Mouse (Mus musculus): ENCODE measurements around the gene Gm3880.
A peak's percentile ranks its signal among the peaks of the same experiment; 100 is the strongest.
"Not testable (repeated sequence)": the region's sequence is repeated elsewhere in the genome, so short reads cannot be mapped to it uniquely, and the experiment has no call there.

Gene Gm3880

DNA sequence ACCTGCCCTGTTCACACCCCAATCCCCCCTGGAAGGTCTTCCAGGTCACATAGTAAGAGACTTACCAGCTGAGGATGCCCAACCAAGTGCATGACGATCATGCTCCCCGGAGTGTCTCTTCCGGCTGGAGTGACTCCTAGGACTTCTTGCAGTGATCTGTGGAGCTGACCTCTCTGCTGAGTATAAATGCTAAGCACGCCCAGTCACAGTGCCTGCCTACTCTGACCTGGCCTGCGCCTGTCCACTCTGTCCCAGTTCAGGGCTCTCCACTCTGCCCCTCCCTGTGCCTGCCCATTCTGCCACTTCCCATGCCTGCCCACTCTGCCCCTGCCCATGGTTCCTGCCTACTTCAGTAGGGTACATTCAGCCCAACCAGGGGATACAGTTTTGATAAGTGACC lies at the start of gene Gm3880:
Gene Gm3880 (minus strand): TSS at position 101 of the 400 bp plus-strand sequence.
- not testable (repeated sequence) for DNase-seq

DNA sequence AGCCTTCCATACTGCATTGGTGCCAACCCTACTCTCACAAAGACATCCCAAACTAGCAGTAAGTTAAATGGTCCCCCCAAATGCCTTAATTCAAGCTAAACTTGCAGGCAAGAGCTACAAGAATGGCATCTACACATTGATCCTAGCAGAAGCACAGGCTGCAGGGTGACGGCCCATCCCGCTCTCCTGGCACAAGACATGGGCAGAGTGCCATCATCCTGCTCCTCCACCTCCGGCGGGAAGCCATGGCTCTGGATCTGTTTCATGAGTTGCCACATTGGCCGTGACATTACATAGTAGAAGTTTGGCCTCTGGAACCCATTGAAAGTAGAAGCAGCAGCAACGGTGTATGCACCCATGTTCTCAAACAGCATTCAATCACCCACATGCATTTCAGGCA lies 37.5 kb upstream of the Gm3880 start:
- peak in 1 of 2 experiments; percentile 22 for DNase-seq

DNA sequence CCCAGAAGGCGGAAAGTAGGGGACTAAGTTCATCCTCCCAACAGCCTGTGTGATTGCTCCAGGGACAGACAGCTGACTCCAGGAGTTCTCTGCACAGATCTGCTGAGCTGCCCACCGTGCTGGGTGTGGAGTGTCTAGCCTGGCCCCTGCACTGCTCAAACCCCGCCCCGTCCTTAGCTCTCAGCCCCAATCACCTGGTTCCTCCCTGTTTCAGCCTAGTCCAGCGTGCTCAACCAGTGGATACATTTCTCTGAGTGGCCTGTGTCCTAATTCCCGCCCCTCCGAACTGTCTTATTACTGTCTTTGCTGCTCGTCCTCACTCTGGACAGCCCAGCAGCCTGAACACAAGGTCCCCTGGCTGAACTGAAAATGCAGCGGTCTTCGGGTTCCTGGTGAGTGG lies 20.8 kb upstream of the Gm3880 start, which contains the start of the genes Gm9112 and Dmrtc1b:
Gene Gm9112 (minus strand): TSS at position 101 of the 400 bp plus-strand sequence.
Gene Dmrtc1b (plus strand): TSS at position 331 of the 400 bp plus-strand sequence.
- not testable (repeated sequence) for DNase-seq

GRCm38 (mm10) chrX:102700636-102701035 lies 13.9 kb upstream of the Gm3880 start:
- not testable (repeated sequence) for DNase-seq

DNA sequence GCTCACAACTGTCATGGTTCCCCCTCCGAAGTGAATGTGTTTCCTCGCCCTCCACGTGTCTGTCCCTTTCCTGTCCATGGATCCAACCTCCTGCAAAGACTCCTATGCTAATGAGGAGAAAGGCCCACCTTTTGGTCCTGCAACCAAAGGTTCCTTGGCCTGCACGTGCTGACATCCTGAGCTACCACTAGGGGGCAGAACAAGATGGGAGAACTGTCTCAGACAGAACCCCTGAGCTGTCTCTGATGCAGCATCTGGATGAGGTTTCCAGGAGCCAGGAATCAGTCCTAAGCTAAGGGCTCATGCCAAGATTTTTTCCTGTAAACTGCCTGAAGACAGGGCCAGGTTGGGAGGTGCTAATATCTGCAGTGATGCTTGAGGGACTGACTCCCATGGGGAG lies 2.5 kb upstream of the Gm3880 start:
- DNase-seq = peak; percentile 26 to 41

- DNase-seq = not testable (repeated sequence)
Observed at GRCm38 (mm10) chrX:102684706-102685105, 2.1 kb downstream of the Gm3880 start.

DNA sequence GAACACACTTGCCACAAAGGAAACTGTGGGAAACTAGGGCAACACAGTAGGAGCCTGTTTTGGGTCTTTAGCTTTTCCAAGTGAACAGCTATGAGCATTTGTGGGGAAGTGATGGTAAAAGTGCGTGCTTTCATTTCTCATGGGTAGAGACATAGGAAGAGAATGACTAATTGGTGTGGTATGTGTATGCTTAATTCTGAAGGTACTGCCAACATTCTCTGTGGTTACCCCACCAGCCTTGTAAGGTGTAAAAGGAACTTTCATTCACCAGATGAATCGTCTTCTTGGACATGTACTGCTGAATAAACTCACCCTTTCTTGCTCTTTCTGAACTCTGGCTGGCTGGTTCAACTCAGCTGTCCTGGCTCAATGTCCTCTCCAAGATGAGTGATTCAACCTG lies 20.1 kb downstream of the Gm3880 start:
- DNase-seq = no peak

GRCm38 (mm10) chrX:102660712-102661111 lies 26.1 kb downstream of the Gm3880 start:
- peak in 1 of 2 experiments; percentile 6 for DNase-seq

GRCm38 (mm10) chrX:102645691-102646090 lies 41.1 kb downstream of the Gm3880 start:
- no peak for DNase-seq

DNA sequence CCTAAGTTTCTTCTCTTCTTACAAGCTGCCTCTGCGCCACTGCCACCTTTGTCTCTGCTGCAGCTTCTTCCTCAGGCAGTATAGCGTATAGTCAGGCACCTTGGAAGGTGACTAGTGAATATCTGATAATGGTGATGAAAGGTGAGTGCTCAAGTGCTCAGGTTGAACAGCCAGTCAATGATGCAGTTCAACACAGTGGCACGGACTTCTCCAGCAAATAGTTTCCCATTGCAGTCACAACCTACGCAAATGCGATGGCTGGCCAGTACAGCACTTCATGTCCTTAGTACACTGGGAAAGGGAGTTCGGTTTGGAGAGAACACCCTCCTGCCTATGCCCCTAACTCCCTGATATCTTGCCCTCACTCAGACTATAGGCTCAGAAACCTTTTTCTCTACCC lies 41.6 kb downstream of the Gm3880 start:
- no peak for DNase-seq

DNA sequence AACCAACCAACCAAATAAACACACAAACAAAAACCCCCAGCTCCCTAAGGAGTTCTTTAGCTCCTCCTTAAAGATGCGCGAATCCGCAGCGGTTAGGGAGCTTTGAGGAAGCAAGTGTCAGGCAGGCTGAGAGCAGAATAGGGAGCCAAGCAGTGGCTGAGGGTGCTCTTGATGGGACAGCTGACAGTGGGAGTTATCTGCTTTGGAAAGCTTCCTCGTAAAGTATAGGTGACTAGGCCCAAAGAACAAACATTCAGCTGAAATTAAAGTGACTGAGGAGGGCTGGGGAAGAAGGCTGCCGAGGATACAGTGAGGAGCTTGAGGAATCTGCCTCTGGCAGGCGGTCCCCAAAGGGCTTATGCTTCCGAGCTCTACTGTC lies 42.2 kb downstream of the Gm3880 start:
- peak; percentile 7 to 11 for DNase-seq

DNA sequence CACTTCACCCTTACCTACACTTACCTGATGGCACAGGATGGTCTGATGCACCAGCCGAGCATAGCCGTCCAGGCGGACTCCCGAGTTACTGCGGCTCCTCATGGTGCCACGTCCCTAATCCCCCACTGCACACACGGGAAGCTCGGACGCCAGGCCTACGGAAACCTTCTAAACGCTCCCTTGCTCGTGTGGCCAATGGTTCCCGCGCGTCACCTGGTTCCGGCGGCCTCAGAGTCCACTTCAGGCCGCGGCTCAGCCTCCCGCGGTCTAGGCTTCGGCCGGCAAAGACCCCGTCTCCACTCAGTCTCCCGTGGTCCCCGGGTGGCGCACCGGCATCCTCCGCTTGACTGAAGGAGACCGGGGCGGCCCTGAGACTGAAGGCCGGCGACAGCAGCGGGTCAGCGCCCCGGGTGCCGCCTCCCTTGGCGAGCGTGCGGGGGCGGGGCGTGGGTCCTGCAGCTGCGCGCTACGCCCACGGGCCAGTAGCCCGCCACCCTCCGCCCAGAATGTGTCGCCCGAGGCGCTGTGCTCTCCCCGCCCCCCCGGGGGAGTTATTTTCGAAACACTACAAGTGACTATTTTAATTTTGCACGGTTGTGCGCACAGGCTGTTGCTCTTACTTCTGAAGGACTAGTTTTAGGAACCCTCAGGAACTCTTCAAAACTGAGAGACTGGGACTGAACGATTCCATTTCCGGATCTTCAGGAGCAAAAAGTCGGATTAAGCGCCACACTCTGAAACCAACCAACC lies 42.8 kb downstream of the Gm3880 start, which contains the start of gene Phka1:
Gene Phka1 (minus strand): TSS at position 424 of the 750 bp plus-strand sequence.
- DNase-seq = peak; percentile 66 to 76
